Mouse (Mus musculus): Measurements from ENCODE around the gene Fgf14. TPM values are rescaled to one million over a fixed set of nuclear protein-coding genes. Genes with fewer than 3 reads are reported as not detected.
"Not testable (repeated sequence)": the region's sequence is repeated elsewhere in the genome, so short reads cannot be mapped to it uniquely, and the experiment has no call there.

Gene Fgf14
- total RNA-seq, 2 experiments from 2014 or later: 35.8 to 39.1 TPM

DNA sequence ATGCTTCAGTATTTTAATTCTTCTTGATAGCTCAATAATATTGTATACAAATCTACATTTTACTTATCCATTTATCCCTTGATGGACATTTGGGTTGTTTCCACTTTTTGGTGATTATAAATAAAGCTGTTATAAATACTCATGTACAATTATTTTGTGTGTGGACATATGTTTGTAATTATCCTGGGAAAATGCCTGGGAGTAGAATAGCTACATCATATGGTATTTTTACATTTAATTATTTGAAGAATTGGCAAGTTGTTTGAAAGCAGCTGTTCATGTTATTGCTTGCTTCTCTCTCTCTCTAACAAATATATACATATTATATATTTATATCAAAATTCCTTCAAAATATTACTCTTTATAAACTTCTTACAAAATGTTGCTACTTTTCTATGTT lies 593.8 kb downstream of the Fgf14 start:
- no peak overlapping the region for H3K4me3 ChIP-seq
- no peak for DNase-seq (ENCODE audit: low spot score in 2 of 2)
- TF ChIP-seq CTCF (conservative IDR thresholded peaks at IDR 0.05): no peak

DNA sequence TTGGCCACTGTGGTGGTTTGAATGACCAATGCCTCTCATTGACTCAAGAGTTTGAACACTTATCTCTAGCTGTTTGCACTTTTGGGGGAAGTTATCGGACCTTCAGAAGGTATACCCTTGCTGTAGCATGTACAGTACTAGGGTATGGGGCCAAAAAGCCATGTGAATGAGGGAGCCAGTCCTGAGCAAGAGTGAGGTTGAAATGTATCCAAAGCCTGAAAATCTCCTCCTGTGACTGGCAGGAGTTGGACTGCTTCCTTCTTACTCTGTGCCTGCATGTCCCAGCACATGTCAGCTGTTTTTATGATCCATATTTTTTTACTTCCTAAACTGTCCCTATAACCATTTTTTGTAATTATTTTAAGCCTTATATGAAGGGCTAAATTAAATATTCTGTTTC lies 632.9 kb downstream of the Fgf14 start:
- no peak overlapping the region for H3K4me3 ChIP-seq
- H3K27ac ChIP-seq: no peak overlapping the region
- DNase-seq (ENCODE audit: low spot score in 2 of 2): no peak
- no peak for TF ChIP-seq CTCF (conservative IDR thresholded peaks at IDR 0.05)

More for the DNA sequence above, 593.8 kb downstream of the Fgf14 start:
- no peak overlapping the region for H3K27ac ChIP-seq

DNA sequence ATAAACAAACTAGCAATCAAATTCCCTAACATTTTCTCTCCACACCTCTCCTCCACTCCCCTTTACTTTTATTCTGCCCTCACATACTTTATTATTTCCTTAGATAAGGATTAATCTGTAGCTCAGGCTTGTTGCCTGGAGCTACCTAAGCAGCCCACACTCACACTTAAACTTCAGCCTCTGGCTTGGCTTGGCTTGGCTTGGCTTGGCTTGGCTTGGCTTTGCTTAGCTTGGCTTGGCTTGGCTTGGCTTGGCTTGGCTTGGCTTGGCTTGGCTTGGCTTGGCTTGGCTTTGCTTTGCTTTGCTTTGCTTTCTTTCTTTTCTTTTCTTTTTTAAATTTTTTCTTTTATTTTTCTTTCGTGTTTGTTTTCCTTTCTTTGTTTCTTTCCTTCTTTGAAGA lies 636.3 kb downstream of the Fgf14 start:
- no peak for TF ChIP-seq CTCF (conservative IDR thresholded peaks at IDR 0.05)
- Histone ChIP-seq H3K4me3 (no peak overlapping the region), H3K27ac (no peak overlapping the region)
- DNase-seq (ENCODE audit: low spot score in 2 of 2): no peak

DNA sequence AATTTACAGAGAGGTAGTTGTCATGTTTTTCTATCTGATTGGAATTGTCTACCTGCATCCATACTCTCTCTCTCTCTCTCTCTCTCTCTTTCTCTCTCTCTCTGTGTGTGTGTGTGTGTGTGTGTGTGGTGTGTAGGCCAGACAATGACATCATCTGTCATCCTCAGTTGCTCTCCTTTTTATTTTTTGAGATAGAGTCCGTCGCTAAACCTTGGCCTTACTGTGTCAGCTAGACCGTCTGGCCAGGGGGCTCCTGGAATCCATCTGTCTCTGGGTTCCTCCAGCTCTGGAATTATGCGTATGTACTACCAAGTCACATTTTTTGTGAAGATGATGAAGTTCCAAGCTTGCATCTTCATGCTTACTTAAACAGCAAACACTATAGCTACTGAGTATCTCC lies 639.5 kb downstream of the Fgf14 start:
- no peak for TF ChIP-seq CTCF (conservative IDR thresholded peaks at IDR 0.05)
- no peak for DNase-seq (ENCODE audit: low spot score in 2 of 2)
- Histone ChIP-seq H3K27ac (no peak overlapping the region), H3K4me3 (no peak overlapping the region)

DNA sequence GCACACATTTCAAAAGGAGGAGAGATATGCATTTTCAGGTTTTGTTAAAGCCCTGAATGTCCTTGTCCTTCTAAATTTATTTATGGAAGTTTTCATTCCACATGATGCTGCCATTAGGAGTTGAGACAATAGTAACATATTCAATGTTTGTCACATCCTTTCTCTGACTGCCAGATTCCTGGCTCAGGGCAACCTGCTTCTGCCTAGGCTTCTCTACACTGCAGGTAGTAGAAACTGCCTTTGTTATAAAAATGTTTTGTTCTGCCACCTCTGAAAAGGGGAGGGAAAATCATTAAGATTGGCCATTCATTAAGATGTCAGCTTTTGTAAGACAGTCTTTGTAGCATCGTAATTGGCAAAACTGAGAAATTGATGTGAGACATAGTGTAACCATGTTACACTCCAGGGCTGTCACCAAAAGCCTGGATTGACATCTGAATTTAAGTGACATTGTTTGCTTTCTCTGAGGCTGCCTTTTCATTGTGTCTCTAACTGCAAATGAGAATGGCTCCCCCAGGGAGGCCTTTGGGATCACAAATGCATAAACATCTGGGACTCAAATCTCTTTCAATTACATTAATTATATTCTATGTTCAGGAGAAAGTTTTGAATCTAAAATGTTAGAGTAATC lies 640.2 kb downstream of the Fgf14 start:
- Histone ChIP-seq H3K27ac (no peak overlapping the region), H3K4me3 (no peak overlapping the region)
- no peak for TF ChIP-seq CTCF (conservative IDR thresholded peaks at IDR 0.05)
- no peak for DNase-seq (ENCODE audit: low spot score in 2 of 2)

DNA sequence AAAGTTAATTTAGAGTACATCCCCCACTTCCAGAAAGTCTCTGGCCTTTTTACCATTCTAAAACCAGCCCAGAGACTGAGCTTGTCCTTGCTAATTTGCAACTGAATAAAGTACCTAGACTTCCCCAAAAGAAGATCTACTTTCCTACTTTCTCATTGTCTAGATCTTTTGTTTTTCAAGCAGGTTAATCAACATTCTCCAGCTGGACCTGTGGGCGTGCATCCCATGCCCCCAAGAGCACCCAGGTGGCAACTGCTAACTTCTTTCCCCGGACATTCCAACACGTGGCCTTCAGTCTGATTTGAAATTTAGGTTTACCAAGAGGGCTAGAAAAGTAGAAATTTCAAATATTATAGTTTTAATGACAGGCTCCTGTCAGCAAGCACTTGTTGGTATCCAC lies 643.6 kb downstream of the Fgf14 start:
- not testable (repeated sequence) for H3K4me3 ChIP-seq; DNase-seq (ENCODE audit: low spot score in 2 of 2); H3K27ac ChIP-seq

DNA sequence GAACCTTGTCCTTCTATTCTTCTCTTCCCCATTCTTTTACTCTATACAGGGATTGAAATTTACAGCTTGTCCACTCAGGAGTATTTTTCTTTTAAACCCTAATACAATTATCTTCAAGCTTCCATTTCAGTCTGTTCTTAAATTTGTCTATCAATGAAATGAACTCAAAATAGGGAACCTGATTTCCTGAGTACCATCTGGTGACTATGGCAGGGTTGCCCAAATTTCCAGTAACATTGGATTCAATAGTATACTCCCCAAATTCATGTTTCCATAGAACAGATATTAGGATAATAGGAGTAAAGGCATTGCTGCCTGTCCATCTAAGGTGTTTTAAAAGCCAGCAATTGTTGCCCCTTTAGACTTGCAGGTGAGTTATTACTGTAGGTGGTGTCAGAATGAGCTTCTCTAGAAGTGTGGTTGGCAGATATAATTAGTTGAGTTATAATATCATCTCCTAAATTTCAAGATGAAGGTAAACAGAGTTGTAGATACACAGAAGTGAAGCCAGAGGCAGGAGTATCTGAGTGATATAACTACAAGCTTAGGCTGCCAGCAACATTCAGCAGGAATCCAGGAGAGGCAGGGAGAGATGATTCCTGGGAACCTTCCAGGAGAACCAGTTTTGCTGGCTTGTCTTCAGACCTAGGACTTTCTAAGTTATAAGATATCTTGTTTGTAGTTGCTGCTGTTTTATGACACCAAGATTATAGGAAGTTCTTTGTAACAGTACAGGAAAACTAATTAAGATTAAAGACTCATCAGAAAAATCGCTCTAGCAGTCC lies 648.8 kb downstream of the Fgf14 start:
- Histone ChIP-seq H3K27ac (no peak overlapping the region), H3K4me3 (no peak overlapping the region)
- no peak for DNase-seq (ENCODE audit: low spot score in 2 of 2)
- no peak for TF ChIP-seq CTCF (conservative IDR thresholded peaks at IDR 0.05)

DNA sequence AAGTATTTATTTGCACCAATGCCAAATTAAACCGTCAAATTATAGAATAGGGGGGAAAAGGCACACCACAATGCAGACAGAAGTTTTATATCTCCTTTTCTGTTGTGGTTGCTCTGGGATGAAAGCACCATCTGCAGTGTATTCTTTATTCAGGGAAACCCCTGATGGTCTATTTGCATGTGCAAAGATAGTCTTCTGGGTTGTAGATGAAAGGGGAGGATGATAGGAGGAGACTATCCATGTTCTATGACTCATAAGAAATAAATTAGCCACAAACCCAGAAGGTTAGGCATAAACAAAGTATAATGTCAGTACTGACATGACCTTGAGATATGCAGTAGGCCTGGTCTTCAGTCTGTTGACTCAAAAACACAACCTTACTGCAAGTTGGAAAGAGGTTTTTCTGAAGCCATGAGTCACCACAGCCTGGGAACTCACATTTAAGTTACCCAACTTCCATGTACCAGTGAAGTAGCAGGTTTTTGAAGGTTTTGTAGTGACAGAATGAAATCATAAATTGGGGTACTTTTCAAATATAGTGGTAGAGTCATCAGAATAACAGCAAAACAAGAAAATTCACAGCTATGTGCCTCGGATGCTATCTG lies 686.2 kb downstream of the Fgf14 start:
- DNase-seq (ENCODE audit: low spot score in 2 of 2): no peak

DNA sequence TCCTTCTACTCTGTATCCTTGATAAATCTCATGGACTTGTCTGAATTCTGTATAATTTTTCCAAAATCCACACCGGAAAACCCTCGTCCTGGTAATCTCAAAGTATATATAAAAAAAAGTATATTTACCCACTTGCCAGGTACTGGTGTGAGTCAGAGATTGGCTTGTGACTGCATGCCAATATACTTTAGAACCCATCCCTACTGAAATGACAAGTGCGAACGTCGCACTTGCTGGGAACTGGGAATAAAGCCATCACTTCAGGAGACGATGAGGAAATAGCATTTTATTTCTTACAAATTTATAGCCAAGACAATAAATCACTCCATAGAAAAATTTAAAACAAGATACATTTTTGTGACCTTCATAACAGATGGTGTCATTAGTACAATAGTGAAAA lies 708.9 kb downstream of the Fgf14 start:
- no peak for DNase-seq (ENCODE audit: low spot score in 2 of 2)
- Histone ChIP-seq H3K4me3 (no peak overlapping the region), H3K27ac (no peak overlapping the region)
- no peak for TF ChIP-seq CTCF (conservative IDR thresholded peaks at IDR 0.05)

More for the DNA sequence above, 686.2 kb downstream of the Fgf14 start:
- Histone ChIP-seq H3K27ac (no peak overlapping the region), H3K4me3 (no peak overlapping the region)
- TF ChIP-seq CTCF (conservative IDR thresholded peaks at IDR 0.05): no peak

DNA sequence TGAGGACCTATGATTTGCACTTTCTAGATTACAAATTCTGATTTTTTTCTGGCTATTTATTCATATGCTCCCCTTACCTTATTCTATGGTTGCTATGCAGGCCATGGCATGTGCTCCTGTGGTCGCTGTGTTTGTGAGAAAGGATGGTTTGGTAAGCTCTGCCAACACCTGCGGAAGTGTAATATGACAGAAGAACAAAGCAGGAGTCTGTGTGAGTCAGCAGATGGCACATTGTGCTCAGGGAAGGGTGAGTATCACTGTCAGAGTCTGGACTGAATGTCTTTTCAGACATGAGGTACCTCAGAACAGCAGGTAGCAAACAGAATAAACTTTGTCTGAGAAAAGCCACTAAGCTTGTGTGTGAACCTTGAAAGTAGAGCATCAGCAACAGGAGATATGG lies 710.4 kb downstream of the Fgf14 start:
- DNase-seq (ENCODE audit: low spot score in 2 of 2): no peak
- no peak for TF ChIP-seq CTCF (conservative IDR thresholded peaks at IDR 0.05)
- no peak overlapping the region for H3K27ac ChIP-seq
- H3K4me3 ChIP-seq: no peak overlapping the region
